Mouse (Mus musculus) spleen, postnatal 4 days (tissue): ENCODE data around the gene Lmf2.

Experiments
- DNase-seq, 2 experiments: peaks; one replicate each; pipeline ENCODE4 v3.0.0; 2022; ENCODE audit warnings: low spot score in 2 of 2

Gene Lmf2

DNA sequence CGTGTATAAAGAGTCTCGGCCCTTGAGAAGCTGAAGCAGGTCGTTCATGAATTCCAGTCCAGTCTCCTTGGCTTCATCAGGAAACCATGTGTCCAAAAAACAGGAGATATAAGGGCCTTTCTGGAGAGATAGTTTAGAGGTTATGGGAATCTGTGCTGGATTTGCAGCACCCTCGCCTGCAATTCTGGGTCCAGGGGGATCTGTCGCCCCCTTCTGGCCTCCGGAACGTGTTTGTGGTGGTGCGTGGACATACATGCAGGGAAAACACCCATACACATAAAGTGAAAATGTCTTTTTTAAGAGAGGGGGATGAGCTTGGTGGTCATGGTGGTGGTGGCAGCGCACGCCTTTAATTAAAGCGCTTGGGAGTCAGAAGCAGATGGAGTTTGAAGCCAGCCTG, 39.3 kb downstream of the Lmf2 start:
- DNase-seq = peak; percentile 43 to 76

DNA sequence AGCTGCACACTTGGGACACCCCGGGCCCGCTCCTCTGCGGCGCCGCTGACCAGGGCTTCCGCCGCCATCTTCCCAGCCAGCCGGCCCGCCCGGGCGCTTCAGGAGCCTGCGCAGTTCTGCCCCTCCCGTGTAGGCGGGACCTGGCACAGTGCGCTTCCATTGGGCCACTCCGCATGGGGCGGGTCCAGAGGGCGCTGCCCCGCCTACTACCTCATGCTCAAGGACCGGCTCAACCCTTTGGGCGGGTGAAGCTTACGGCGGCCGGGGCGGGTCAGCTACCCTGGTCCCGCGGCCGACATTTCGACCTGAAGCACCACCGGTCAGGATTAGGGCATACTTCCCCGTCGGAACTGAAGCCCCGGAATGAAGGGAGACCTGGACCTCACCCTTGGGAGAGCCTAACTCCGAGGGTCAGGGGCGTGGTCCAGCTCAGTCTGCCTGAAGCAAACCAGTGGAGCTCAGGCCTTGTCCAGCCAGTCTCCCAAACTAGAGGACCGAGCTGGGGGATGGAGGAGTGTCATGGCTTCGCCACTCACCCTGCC, 40.2 kb downstream of the Lmf2 start, which contains the start of gene Sbf1:
Gene Sbf1 (minus strand): TSS at position 122 of the 542 bp plus-strand sequence.
- peak; percentile 97 to 98 for DNase-seq

DNA sequence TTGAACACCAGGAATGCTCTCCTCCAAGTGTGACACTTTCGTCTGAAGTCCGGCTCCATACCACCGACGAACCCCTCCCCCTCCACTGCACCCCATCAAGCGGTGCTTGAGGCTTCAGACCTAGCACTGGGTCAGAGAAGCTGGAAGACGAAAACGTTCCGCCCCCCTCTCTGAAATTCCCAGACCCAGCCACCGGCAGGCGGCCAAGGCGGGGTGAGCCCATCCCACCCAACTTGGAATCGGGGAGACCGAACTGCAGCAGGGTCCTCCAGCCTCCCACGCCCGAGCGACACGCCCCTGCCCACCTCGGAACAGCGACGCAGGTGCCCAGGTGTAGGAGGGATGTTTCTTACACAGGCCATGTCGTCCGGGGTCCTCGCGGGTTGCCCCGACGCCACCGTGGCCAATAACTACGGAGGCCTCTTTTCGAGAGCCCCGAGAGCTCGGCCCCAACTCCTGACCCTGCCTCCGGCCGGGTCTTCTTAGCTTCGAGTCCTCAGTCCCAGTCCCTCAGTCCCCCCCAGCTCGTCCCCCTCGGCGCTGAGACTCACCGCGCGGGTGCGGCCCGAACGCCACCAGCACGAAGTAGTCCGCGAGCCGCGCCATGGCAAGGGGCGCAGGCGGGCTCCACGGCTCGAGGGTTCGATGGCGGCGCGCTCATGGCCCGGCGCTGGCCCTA, 40.8 kb downstream of the Lmf2 start:
- peak in 1 of 2 experiments; percentile 33 for DNase-seq

DNA sequence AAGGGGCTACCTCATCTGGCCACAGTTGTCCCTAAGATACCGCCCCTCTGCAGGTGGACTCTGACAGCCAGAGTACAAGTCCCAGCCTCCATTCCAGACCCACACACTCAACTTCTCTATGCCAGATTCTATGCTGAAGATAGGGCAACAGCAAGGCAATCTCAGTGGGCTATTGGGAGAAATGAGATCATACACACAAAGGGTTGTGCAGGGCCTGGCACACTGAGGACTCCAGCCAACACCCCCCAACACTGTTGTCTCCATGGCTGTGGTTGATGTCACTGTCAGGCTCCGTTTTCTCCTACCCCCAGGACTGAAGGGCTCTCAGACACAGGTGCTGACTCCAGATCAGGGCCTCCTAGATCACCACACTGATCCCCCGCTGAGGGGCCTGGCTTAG, 41.4 kb downstream of the Lmf2 start:
- no peak for DNase-seq

DNA sequence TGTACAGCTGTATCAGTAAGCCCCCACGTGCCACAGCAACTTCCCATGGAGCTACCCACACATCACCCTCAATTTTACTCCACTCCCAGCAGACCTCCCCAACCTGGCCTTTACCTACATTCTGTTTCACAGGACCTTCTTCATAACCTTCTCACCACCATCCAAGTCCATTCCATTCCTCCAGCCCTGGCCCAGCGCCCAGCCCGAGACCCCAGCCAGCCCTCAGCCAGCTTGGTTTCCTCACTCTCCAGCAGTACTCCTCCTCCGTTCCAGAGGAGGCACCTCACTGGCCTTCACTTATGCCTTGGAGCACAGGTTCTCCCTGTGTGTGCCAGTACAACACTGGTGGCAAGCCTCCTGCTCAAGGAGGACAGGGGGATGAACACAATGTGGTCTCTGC, 42.1 kb downstream of the Lmf2 start:
- DNase-seq = peak in 1 of 2 experiments; percentile 14

DNA sequence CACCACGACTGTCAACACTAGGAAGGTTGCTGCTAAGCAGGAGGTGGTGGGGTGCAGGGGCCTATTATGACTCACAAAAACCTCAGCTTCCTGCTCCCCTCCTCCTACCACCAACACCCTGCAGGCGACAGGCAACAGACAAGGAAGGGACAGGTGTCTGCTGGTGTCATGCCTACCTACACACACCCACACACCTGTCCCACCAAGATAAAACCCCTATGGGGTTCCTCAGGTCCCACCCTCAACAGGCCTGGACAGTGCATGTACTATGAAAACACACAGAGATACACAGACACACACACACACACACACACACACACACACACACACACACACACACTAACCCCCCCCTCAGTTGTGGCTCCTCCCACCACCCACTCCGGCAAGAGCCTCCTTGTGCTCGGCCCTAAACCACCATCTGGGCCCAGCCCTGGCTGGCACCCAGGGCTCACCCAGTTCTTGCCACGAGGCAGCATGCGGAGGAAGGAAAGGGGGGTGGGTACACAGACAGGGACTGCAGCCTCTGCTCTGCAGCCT, 45.4 kb downstream of the Lmf2 start:
- peak; percentile 38 to 74 for DNase-seq

DNA sequence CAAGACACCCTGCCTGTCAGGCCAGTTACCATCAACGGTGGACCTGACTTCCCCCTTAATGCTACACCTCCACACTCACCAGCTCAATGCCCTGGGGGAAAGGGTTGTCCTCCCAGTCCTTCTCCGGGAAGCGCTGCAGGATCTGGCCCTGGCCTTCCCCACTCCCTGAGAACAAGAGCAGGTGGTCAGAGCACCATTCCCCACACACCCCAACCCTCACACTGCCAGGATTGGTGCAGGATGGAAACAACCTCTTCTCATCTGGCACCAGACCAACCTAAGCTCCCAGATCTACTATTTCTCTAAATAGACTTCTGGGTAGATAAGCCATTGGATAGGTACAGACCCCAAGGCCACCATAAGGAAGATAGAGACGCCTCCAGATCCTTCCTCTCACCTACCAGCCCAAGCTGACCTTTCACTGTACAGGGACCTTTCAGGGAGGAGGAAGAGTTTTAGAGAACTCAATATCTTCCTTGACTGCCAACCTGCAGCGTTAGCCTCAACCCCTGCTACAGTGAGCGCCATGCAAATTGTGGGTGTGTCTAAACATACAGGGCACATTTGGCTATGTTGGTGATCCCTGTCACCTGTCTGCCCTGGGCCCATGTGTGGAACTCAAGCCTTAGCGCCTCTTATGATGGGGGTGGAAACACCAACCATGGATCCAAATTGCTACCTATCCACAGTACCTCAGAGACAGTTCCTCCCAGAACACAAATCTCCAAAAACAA, 46.9 kb downstream of the Lmf2 start:
- DNase-seq = peak in 1 of 2 experiments; percentile 17

DNA sequence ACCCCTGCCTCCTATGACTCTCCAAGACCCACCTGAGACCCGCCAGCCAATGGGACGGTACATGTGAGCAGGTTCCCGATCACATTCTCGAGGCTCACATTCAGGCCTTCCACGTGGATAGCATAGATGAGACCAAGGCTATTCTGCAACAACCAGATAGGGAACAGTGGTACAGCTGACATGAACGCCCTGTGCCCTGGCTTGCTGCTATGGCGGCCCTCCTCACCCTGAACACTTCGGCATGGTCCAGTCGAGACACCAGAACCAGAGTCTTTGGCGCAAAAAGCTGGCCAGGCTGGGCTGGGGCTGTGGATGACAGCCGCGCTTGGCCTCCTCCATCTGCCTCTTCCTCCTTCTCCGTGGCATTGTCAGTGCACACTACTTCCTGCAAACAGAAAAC, 48.0 kb downstream of the Lmf2 start:
- DNase-seq = no peak

DNA sequence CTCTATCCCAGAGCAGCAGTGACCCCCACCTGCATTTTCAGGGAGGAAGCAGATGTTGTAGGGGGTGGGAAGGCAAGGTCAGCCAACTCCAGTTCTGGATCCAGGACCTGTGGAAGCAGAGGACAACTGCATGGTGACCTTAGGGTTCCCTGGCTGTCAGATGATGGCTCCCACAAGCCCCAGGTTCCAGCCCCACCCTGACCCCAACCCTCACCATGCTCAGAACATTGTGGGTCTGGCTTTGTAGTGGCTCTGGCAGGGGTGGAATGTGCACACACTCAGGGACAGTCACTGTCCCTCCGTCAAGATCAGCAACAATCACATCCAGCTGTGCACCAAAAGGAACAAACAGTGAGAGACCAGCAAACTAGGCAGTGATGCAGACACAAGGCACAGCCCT, 49.5 kb downstream of the Lmf2 start:
- no peak for DNase-seq
